Mouse (Mus musculus) ES-CJ7 (cell line): Measurements from ENCODE around the gene Nr2f2.

Experiments
- DNase-seq: peaks from one replicate; pipeline ENCODE4 v3.0.0; 2011; ENCODE audit warnings: low read depth, low spot score

Nr2f2 gene

DNA sequence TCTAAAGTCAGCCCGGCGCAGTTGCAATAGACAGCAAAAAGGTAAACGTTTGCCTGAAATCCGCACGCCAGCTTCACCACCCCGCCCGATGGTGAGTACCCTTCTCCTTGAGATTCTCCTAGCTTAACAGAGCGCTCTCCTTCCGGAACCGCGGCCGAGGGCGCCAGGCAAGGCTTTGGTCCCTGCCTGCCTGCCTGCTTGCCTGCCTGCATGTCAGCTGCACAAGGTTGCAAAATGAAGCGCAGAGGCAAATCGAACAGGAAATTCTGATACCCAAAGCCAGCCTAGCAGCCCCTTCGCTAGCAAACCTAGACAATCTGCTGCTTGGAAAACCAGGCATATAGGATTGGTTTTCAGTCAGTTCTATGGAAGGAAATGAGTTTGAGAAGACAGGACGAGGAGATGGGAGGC lies 1.1 kb downstream of the Nr2f2 start:
- DNase-seq: peak; percentile 48

- DNase-seq: peak; percentile 66
Measured at GRCm38 (mm10) chr7:70364798-70365197, 1.7 kb downstream of the Nr2f2 start.

DNA sequence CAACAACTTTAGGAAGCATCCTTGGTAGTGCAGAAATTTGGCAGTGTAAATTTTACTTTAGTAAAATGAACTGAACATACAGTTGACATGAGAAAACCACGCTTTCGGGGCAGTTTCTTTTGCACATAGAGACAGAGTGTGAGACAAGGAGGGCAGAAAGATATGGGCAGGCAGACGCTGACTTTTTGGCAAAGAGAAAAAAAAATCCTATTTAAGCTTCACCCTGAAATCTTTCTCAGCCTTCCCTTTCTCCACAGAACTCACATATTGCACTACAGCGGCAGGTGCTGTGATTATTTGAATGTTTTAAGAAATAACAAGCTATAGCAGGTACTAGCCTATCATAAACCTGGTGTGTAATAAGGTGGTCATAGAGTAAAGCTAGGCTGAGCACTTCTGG lies 3.2 kb downstream of the Nr2f2 start:
- no peak for DNase-seq

GRCm38 (mm10) chr7:70362526-70363170 lies 3.9 kb downstream of the Nr2f2 start:
- no peak for DNase-seq

DNA sequence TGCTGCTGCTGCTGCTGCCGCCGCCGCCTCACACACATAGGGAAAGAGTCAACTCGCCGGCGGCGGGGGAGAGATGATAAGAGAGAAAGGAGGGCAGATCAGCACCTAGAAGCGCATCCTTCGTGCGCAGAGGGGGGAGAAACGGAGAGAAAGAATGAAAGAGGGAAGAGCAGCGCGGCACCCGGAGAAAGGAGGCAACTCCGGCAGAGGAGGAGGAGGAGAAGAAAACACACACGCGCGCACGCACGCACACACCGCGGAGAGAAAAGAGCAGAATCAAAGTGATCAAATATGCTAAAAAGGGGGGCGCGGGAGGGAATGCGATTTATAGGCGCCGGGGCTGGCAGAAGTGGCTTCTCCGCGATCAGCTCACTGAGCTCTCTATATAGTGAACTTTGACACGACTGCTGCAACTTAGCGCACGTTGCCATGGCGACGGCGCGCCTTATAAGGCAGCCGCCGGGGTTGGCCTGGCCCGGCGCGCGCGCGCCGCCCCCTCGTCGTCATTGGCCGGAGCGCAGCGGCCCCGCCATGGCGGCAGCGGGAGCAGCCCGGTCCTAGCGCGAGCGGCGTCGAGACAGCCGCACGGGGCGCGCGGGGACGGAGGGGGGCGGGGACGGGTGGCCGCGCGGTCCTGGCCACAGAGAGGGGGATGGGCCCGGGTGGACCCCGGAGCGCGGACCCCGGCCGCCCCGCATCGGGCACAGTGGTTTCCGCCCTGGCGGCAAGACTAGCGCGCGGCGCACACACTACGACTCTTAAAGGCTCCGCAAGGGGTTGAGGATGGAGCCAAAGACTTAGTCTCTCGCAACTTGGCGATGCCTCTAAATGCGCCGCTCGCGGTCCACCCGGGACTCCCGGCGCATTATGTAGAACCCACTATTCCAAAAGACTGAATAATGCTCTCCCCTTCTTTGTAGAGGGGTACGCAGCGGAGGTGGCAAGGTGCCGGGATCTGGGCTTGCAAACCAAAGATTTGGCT lies 4.9 kb downstream of the Nr2f2 start:
- DNase-seq: peak; percentile 94

GRCm38 (mm10) chr7:70360611-70361382 lies 5.7 kb downstream of the Nr2f2 start:
- peak; percentile 72 for DNase-seq

- DNase-seq: peak; percentile 59
Measured at GRCm38 (mm10) chr7:70359791-70360581, 6.5 kb downstream of the Nr2f2 start.

DNA sequence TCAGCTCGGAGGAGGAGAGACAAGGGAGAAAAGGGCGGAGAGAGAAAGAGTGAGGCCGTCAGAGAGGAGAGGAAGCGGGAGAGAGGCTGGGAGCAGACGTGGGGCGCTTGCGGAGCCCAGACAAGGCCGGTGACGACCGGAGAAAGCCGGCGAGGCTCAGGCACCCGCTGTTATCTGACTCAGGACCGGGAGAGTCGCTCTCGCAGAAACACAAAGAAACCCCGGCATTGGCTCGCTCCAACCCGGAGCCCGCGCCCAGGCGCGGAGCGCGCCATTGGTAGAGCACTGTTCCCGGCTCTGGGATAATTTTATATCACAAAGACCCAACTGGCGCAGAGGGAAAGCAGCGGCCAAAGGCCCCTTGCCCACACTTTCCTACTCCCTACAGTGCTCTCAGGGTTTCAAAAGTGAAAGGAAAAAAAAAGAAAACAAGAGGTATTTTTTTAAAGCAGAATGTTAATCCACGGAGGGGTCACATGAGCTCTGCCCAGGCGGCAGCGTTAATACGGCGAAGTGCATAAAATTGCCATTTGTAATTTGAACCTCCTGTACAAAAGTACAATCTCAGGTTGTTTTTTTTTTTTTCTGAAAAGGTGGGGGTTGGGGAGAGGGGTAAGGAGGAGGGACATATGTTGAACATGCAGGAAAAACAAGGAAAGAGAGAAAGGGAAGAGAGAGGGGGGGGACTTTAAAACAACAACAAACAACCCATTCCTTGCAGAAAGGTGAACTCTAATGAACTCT lies 7.5 kb downstream of the Nr2f2 start:
- peak; percentile 83 for DNase-seq

GRCm38 (mm10) chr7:70358020-70358847 lies 8.3 kb downstream of the Nr2f2 start:
- DNase-seq: no peak

GRCm38 (mm10) chr7:70357516-70358019 lies 9.0 kb downstream of the Nr2f2 start:
- no peak for DNase-seq

- DNase-seq: no peak
Measured at GRCm38 (mm10) chr7:70356691-70357515, 9.6 kb downstream of the Nr2f2 start.

- no peak for DNase-seq
Measured at GRCm38 (mm10) chr7:70355691-70356568, 10.6 kb downstream of the Nr2f2 start.

- no peak for DNase-seq
Measured at GRCm38 (mm10) chr7:70355357-70355620, 11.2 kb downstream of the Nr2f2 start.

- no peak for DNase-seq
Measured at GRCm38 (mm10) chr7:70354606-70355356, 11.8 kb downstream of the Nr2f2 start.

DNA sequence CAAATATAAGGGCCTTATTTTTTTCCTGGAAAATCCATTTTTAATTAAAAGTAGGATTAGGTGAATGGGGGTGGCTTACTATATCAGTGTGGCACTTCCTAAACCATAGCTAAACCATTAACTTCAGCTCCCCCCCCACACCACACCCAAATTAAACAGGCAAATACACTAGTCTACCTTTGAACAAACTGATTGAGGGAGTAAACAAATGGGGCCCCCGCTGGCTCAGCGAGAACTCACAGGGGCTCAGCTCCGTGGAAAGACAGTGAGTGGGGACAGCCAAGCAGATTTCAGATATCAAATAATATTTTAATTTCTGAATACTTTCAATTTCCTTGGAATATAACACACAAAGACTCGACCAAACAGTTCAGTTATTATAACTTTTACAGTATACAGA lies 13.4 kb downstream of the Nr2f2 start:
- no peak for DNase-seq

DNA sequence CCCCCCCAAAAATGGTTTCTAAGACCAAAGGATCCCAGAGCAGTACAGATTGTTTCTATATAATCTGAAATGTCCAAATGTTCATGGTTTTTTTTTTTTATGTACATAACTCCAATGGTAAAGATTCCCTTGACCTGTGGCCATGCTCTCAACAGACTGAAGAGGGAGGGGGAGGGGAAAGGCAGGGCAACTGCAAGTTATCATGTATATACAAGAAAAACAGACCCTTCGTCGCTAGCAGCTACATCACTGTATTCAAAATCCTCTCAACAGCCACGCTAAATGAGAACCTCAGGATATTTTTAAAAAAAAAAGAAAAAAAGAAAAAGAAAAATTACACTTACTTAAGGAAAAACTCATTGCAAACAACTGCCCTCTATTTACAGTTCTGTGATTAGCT lies 13.9 kb downstream of the Nr2f2 start:
- no peak for DNase-seq

- DNase-seq: no peak
Measured at GRCm38 (mm10) chr7:70351981-70352560, 14.5 kb downstream of the Nr2f2 start.
